Comparison of ENCODE assay signal across 11 mouse cellular contexts in the genomic region with DNA sequence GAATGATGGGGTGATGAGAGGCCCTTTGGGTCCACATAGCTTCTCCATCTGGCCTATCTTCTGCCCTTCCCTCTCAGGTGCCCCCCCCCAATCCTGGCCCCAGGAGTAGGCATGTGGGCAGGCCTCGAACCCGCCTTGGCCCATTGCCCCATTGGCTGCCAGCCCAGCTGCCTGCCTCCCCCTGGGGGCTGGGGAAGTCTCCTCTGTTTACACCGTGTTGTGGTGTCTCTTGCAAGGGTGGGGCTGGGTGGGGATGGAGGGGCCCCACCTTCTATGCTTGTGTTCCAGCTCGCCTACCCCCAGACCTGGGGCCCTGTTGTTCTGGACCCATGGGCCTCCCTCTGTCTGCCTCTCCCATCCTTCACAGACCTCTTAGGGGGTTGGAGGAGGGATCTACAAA. TPM values are rescaled to one million over a fixed set of nuclear protein-coding genes. Genes with fewer than 3 reads are reported as not detected.
DNase-seq lines count a peak whose midpoint lies in the region; ATAC-seq and TF ChIP-seq lines count a peak whose summit lies in the region.
"Had no signal": no experiment of that assay in that cellular context is flagged by ENCODE, and none has a peak within 500 bp of the region (broad histone marks: within the 10 kb centered on the region; RNA-seq: fewer than 3 reads in every experiment).

No protein-coding gene starts in this region.

- H3K36me3 ChIP-seq in forebrain, embryonic 10.5 days (replicated peaks), result no peaks in the 10 kb centered on the region
- H3K36me3 ChIP-seq in forebrain, embryonic 11.5 days (ENCODE audit: control insufficient read depth, insufficient read depth, low read length), result no peaks in the 10 kb centered on the region
- H3K36me3 ChIP-seq in embryonic facial prominence, embryonic 13.5 days, result peaks cover 24% of the 10 kb centered on the region
- H3K36me3 ChIP-seq in liver, embryonic 15.5 days (replicated peaks), result no peaks in the 10 kb centered on the region
- H3K36me3 ChIP-seq in midbrain, postnatal 0 days (ENCODE audit: insufficient read depth, low read length), result no peaks in the 10 kb centered on the region

- no peak overlapping the region for H3K4me2 ChIP-seq in forebrain, embryonic 11.5 days (ENCODE audit: low read depth, low read length, severe bottlenecking)
- H3K4me2 ChIP-seq in embryonic facial prominence, embryonic 13.5 days, result peak overlapping the region; percentile 26
- no peak overlapping the region for H3K4me2 ChIP-seq in liver, embryonic 15.5 days
- H3K4me2 ChIP-seq in midbrain, postnatal 0 days (ENCODE audit: low read depth, low read length, poor library complexity, severe bottlenecking), result no peak overlapping the region
- H3K4me2 ChIP-seq: limb, embryonic 12.5 days had no signal

- no peak overlapping the region for H3K9ac ChIP-seq in forebrain, embryonic 11.5 days (ENCODE audit: low read length)
- H3K9ac ChIP-seq in embryonic facial prominence, embryonic 13.5 days, result peak overlapping the region; percentile 44
- no peak overlapping the region for H3K9ac ChIP-seq in liver, embryonic 15.5 days
- H3K9ac ChIP-seq in midbrain, postnatal 0 days (replicated peaks; ENCODE audit: low read length, poor library complexity, severe bottlenecking), result no peak overlapping the region

- no peak for ATAC-seq in forebrain, embryonic 11.5 days (replicated peaks; ENCODE audit: low FRiP score)
- ATAC-seq in embryonic facial prominence, embryonic 13.5 days (ENCODE audit: insufficient number of reproducible peaks, insufficient read depth, low FRiP score, low TSS enrichment, low read depth), result 0 out of 2 replicates have a peak, but pooled peaks have one; percentile 7
- 0 out of 2 replicates have a peak, but pooled peaks have one; percentile 9 for ATAC-seq in liver, embryonic 15.5 days (ENCODE audit: insufficient read depth)
- ATAC-seq in erythroid progenitor cell, adult 5-6 weeks (replicated peaks; ENCODE audit: low FRiP score, poor library complexity, severe bottlenecking), result no peak
- no peak for ATAC-seq in midbrain, postnatal 0 days (ENCODE audit: low FRiP score)

- no peak for TF ChIP-seq CTCF in midbrain, postnatal 0 days (IDR thresholded peaks at IDR 0.05)

- no peak overlapping the region for H3K4me3 ChIP-seq in forebrain, embryonic 10.5 days
- H3K4me3 ChIP-seq in forebrain, embryonic 11.5 days (ENCODE audit: low read depth, low read length), result no peak overlapping the region
- H3K4me3 ChIP-seq in embryonic facial prominence, embryonic 13.5 days, result 0 out of 2 replicates have a peak overlapping the region, but pooled peaks have one; percentile 12
- H3K4me3 ChIP-seq in liver, embryonic 15.5 days (replicated peaks), result no peak overlapping the region
- no peak overlapping the region for H3K4me3 ChIP-seq in midbrain, postnatal 0 days (ENCODE audit: low read depth, low read length)
- H3K4me3 ChIP-seq: limb, embryonic 12.5 days had no signal

- peaks cover 43% of the 10 kb centered on the region for H3K4me1 ChIP-seq in forebrain, embryonic 10.5 days
- H3K4me1 ChIP-seq in forebrain, embryonic 11.5 days (replicated peaks; ENCODE audit: control insufficient read depth, insufficient read depth, low read length), result peaks cover 3% of the 10 kb centered on the region; the same call in 1 of the 2 replicates
- peaks cover 67% of the 10 kb centered on the region for H3K4me1 ChIP-seq in embryonic facial prominence, embryonic 13.5 days
- H3K4me1 ChIP-seq in liver, embryonic 15.5 days (replicated peaks), result peaks cover 39% of the 10 kb centered on the region
- peaks cover under 1% of the 10 kb centered on the region; the same call in 1 of the 2 replicates for H3K4me1 ChIP-seq in midbrain, postnatal 0 days (ENCODE audit: insufficient read depth, low read length)

- H3K27me3 ChIP-seq in forebrain, embryonic 10.5 days (ENCODE audit: poor library complexity, severe bottlenecking), result peaks cover 63% of the 10 kb centered on the region
- peaks cover 7% of the 10 kb centered on the region for H3K27me3 ChIP-seq in forebrain, embryonic 11.5 days (ENCODE audit: control insufficient read depth, insufficient read depth, low read length)
- H3K27me3 ChIP-seq in embryonic facial prominence, embryonic 13.5 days, result no peaks in the 10 kb centered on the region
- H3K27me3 ChIP-seq in liver, embryonic 15.5 days, result peaks cover 87% of the 10 kb centered on the region
- H3K27me3 ChIP-seq in midbrain, postnatal 0 days (ENCODE audit: insufficient read depth, low read length), result peaks cover 15% of the 10 kb centered on the region

- DNase-seq in forebrain, embryonic 10.5 days (ENCODE audit: extremely low spot score, low spot score), result no peak
- DNase-seq in forebrain, embryonic 11.5 days (ENCODE audit: low spot score), result no peak
- DNase-seq in kidney, postnatal 10 days, result peak; percentile 60
- no peak for DNase-seq in kidney, postnatal 36 days
- DNase-seq in midbrain, postnatal 0 days (ENCODE audit: low spot score), result no peak

- WGBS in forebrain, embryonic 10.5 days, result 71% methylated on average over 4 of the region's 4 CpGs
- whole genome bisulfite sequencing in forebrain, embryonic 11.5 days, result 70% methylated on average over 4 of the region's 4 CpGs
- 25% methylated on average over 4 of the region's 4 CpGs for WGBS in embryonic facial prominence, embryonic 13.5 days
- WGBS in liver, embryonic 15.5 days (ENCODE audit: insufficient replicate concordance), result 39% methylated on average over 4 of the region's 4 CpGs
- 44% methylated on average over 4 of the region's 4 CpGs for WGBS in midbrain, postnatal 0 days

- H3K9me3 ChIP-seq in forebrain, embryonic 10.5 days, result no peaks in the 10 kb centered on the region
- H3K9me3 ChIP-seq in forebrain, embryonic 11.5 days (ENCODE audit: control insufficient read depth, low read length), result no peaks in the 10 kb centered on the region
- H3K9me3 ChIP-seq in embryonic facial prominence, embryonic 13.5 days, result no peaks in the 10 kb centered on the region
- no peaks in the 10 kb centered on the region for H3K9me3 ChIP-seq in liver, embryonic 15.5 days (replicated peaks)
- H3K9me3 ChIP-seq in midbrain, postnatal 0 days (ENCODE audit: low read length), result no peaks in the 10 kb centered on the region
- H3K9me3 ChIP-seq: limb, embryonic 12.5 days had no signal

- peak overlapping the region; percentile 40; the same call in 1 of the 2 replicates for H3K27ac ChIP-seq in forebrain, embryonic 10.5 days
- no peak overlapping the region for H3K27ac ChIP-seq in forebrain, embryonic 11.5 days (ENCODE audit: low read depth, low read length)
- peak overlapping the region; percentile 48 for H3K27ac ChIP-seq in embryonic facial prominence, embryonic 13.5 days
- H3K27ac ChIP-seq in liver, embryonic 15.5 days (replicated peaks), result no peak overlapping the region
- no peak overlapping the region for H3K27ac ChIP-seq in midbrain, postnatal 0 days (ENCODE audit: low read depth, low read length)
- H3K27ac ChIP-seq: limb, embryonic 12.5 days had no signal

RNA-seq across cellular contexts. Expression of a gene that starts 6.3 kb away (rescaled TPM):
- polyA plus RNA-seq in forebrain, embryonic 10.5 days (2016; fragmentation: Nextera tagmentation; extraction: Ambion mirVana), result not detected in 2 replicates
- polyA plus RNA-seq in forebrain, embryonic 11.5 days (2014; fragmentation: Nextera tagmentation; extraction: Ambion mirVana), result not detected in 2 replicates
- not detected in 2 replicates for polyA plus RNA-seq in embryonic facial prominence, embryonic 13.5 days (2015; fragmentation: Nextera tagmentation; extraction: Ambion mirVana)
- polyA plus RNA-seq in liver, embryonic 15.5 days (2015; fragmentation: Nextera tagmentation; extraction: Ambion mirVana), result not detected in 2 replicates
- total RNA-seq in erythroid progenitor cell, adult 5-6 weeks (2015; ENCODE audit: low replicate concordance), result not detected in 2 replicates
- not detected in 2 replicates for total RNA-seq in erythroid progenitor cell, adult 5-6 weeks (2017; ENCODE audit: low replicate concordance)
- not detected in 2 replicates for total RNA-seq in midbrain, postnatal 0 days (2014; rRNA removed)
- not detected in 2 replicates for polyA plus RNA-seq in midbrain, postnatal 0 days (2015; fragmentation: Nextera tagmentation; extraction: Ambion mirVana)
- total RNA-seq: monocyte, adult 5-6 weeks had no signal
- polyA plus RNA-seq: brain, embryonic 14.5 days; limb, embryonic 12.5 days had no signal

RNA-seq across cellular contexts. Expression of a gene that starts 6.4 kb away (rescaled TPM):
- 0.86 and 1.1 TPM in 2 replicates for polyA plus RNA-seq in forebrain, embryonic 10.5 days (2016; fragmentation: Nextera tagmentation; extraction: Ambion mirVana)
- 1.0 and 1.8 TPM in 2 replicates for polyA plus RNA-seq in forebrain, embryonic 11.5 days (2014; fragmentation: Nextera tagmentation; extraction: Ambion mirVana)
- 11.1 and 11.5 TPM in 2 replicates for polyA plus RNA-seq in embryonic facial prominence, embryonic 13.5 days (2015; fragmentation: Nextera tagmentation; extraction: Ambion mirVana)
- polyA plus RNA-seq in liver, embryonic 15.5 days (2015; fragmentation: Nextera tagmentation; extraction: Ambion mirVana), result 0.38 and 0.56 TPM in 2 replicates
- total RNA-seq in erythroid progenitor cell, adult 5-6 weeks (2015; ENCODE audit: low replicate concordance), result not detected in 2 replicates
- 0.15 and 1.2 TPM in 2 replicates for total RNA-seq in erythroid progenitor cell, adult 5-6 weeks (2017; ENCODE audit: low replicate concordance)
- 0.99 and 1.2 TPM in 2 replicates for total RNA-seq in midbrain, postnatal 0 days (2014; rRNA removed)
- 0.28 and 0.44 TPM in 2 replicates for polyA plus RNA-seq in midbrain, postnatal 0 days (2015; fragmentation: Nextera tagmentation; extraction: Ambion mirVana)

RNA-seq across cellular contexts. Expression of a gene that starts 11.3 kb away (rescaled TPM):
- polyA plus RNA-seq in forebrain, embryonic 10.5 days (2016; fragmentation: Nextera tagmentation; extraction: Ambion mirVana), result 10.4 and 10.6 TPM in 2 replicates
- 8.0 and 8.8 TPM in 2 replicates for polyA plus RNA-seq in forebrain, embryonic 11.5 days (2014; fragmentation: Nextera tagmentation; extraction: Ambion mirVana)
- 21.2 and 24.9 TPM in 2 replicates for polyA plus RNA-seq in embryonic facial prominence, embryonic 13.5 days (2015; fragmentation: Nextera tagmentation; extraction: Ambion mirVana)
- polyA plus RNA-seq in liver, embryonic 15.5 days (2015; fragmentation: Nextera tagmentation; extraction: Ambion mirVana), result 13.1 and 15.0 TPM in 2 replicates
- 21.8 and 24.5 TPM in 2 replicates for total RNA-seq in erythroid progenitor cell, adult 5-6 weeks (2015; ENCODE audit: low replicate concordance)
- 5.0 and 16.1 TPM in 2 replicates for total RNA-seq in erythroid progenitor cell, adult 5-6 weeks (2017; ENCODE audit: low replicate concordance)
- 20.9 and 37.7 TPM in 2 replicates for total RNA-seq in midbrain, postnatal 0 days (2014; rRNA removed)
- 20.8 and 26.8 TPM in 2 replicates for polyA plus RNA-seq in midbrain, postnatal 0 days (2015; fragmentation: Nextera tagmentation; extraction: Ambion mirVana)

RNA-seq across cellular contexts. Expression of a gene that starts 19.0 kb away (rescaled TPM):
- 57.4 and 67.1 TPM in 2 replicates for polyA plus RNA-seq in forebrain, embryonic 10.5 days (2016; fragmentation: Nextera tagmentation; extraction: Ambion mirVana)
- 49.9 and 52.6 TPM in 2 replicates for polyA plus RNA-seq in forebrain, embryonic 11.5 days (2014; fragmentation: Nextera tagmentation; extraction: Ambion mirVana)
- 34.1 and 37.3 TPM in 2 replicates for polyA plus RNA-seq in embryonic facial prominence, embryonic 13.5 days (2015; fragmentation: Nextera tagmentation; extraction: Ambion mirVana)
- 15.6 and 16.5 TPM in 2 replicates for polyA plus RNA-seq in liver, embryonic 15.5 days (2015; fragmentation: Nextera tagmentation; extraction: Ambion mirVana)
- 44.0 and 54.1 TPM in 2 replicates for total RNA-seq in erythroid progenitor cell, adult 5-6 weeks (2015; ENCODE audit: low replicate concordance)
- total RNA-seq in erythroid progenitor cell, adult 5-6 weeks (2017; ENCODE audit: low replicate concordance), result 27.5 and 41.6 TPM in 2 replicates
- 18.0 and 22.8 TPM in 2 replicates for total RNA-seq in midbrain, postnatal 0 days (2014; rRNA removed)
- 14.7 and 17.0 TPM in 2 replicates for polyA plus RNA-seq in midbrain, postnatal 0 days (2015; fragmentation: Nextera tagmentation; extraction: Ambion mirVana)

RNA-seq across cellular contexts. Expression of a gene that starts 28.6 kb away (rescaled TPM):
- 998 and 1,002 TPM in 2 replicates for polyA plus RNA-seq in forebrain, embryonic 10.5 days (2016; fragmentation: Nextera tagmentation; extraction: Ambion mirVana)
- 856 and 864 TPM in 2 replicates for polyA plus RNA-seq in forebrain, embryonic 11.5 days (2014; fragmentation: Nextera tagmentation; extraction: Ambion mirVana)
- 788 and 789 TPM in 2 replicates for polyA plus RNA-seq in embryonic facial prominence, embryonic 13.5 days (2015; fragmentation: Nextera tagmentation; extraction: Ambion mirVana)
- 414 and 425 TPM in 2 replicates for polyA plus RNA-seq in liver, embryonic 15.5 days (2015; fragmentation: Nextera tagmentation; extraction: Ambion mirVana)
- 181 and 188 TPM in 2 replicates for total RNA-seq in erythroid progenitor cell, adult 5-6 weeks (2015; ENCODE audit: low replicate concordance)
- 185 and 268 TPM in 2 replicates for total RNA-seq in erythroid progenitor cell, adult 5-6 weeks (2017; ENCODE audit: low replicate concordance)
- total RNA-seq in midbrain, postnatal 0 days (2014; rRNA removed), result 535 and 592 TPM in 2 replicates
- polyA plus RNA-seq in midbrain, postnatal 0 days (2015; fragmentation: Nextera tagmentation; extraction: Ambion mirVana), result 510 and 531 TPM in 2 replicates

Comparison
In these comparisons a context has a peak if more than half of its experiments do, and no peak if none do; other contexts are left out.
1. H3K27ac ChIP-seq: peak in forebrain, embryonic 10.5 days (single experiment) and embryonic facial prominence, embryonic 13.5 days (single experiment); none in forebrain, embryonic 11.5 days (single experiment), liver, embryonic 15.5 days (single experiment) and midbrain, postnatal 0 days (single experiment).
2. ATAC-seq: peak in embryonic facial prominence, embryonic 13.5 days (single experiment) and liver, embryonic 15.5 days (single experiment); none in forebrain, embryonic 11.5 days (single experiment), erythroid progenitor cell, adult 5-6 weeks (single experiment) and midbrain, postnatal 0 days (single experiment).